Mouse (Mus musculus): ENCODE results near the gene Zzef1. TPM values are rescaled to one million over a fixed set of nuclear protein-coding genes. Genes with fewer than 3 reads are reported as not detected.
A peak's percentile ranks its signal among the peaks of the same experiment; 100 is the strongest.

The Zzef1 gene
- polyA plus RNA-seq, 1 experiment from 2014 or later = 5.5 TPM

- no peak for DNase-seq (ENCODE audit: low spot score)
- H3K4me1 ChIP-seq = no peaks in the 10 kb centered on the region; the same call in 1 of the 2 replicates
- no peaks in the 10 kb centered on the region for H3K9me3 ChIP-seq (replicated peaks)
- H3K27me3 ChIP-seq (ENCODE audit: low read depth, poor library complexity, severe bottlenecking) = no peaks in the 10 kb centered on the region
- no peak overlapping the region for H3K27ac ChIP-seq (replicated peaks)
- 70% methylated on average over 2 of the region's 2 CpGs for WGBS
- peaks cover 18% of the 10 kb centered on the region for H3K36me3 ChIP-seq
- no peak overlapping the region for H3K4me3 ChIP-seq
Measured at GRCm38 (mm10) chr11:72928516-72928915, 132.5 kb downstream of the Zzef1 start.

GRCm38 (mm10) chr11:72940208-72941143 lies 144.4 kb downstream of the Zzef1 start:
- peak overlapping the region; percentile 51 for H3K4me3 ChIP-seq
- H3K27ac ChIP-seq (replicated peaks) = peak overlapping the region; percentile 80
- H3K4me1 ChIP-seq = peaks cover 30% of the 10 kb centered on the region
- H3K27me3 ChIP-seq (ENCODE audit: low read depth, poor library complexity, severe bottlenecking) = peaks cover 6% of the 10 kb centered on the region; the same call in 1 of the 2 replicates
- H3K36me3 ChIP-seq = no peaks in the 10 kb centered on the region
- 29% methylated on average over 20 of the region's 20 CpGs for WGBS
- no peaks in the 10 kb centered on the region for H3K9me3 ChIP-seq (replicated peaks)
- peak; percentile 75 for DNase-seq (ENCODE audit: low spot score)

- peak; percentile 31 for DNase-seq (ENCODE audit: low spot score)
- Histone ChIP-seq H3K4me3 (no peak overlapping the region), H3K27ac (replicated peaks) (peak overlapping the region; percentile 39; the same call in 1 of the 2 replicates), H3K9me3 (replicated peaks) (peaks cover 4% of the 10 kb centered on the region), H3K4me1 (peaks cover 54% of the 10 kb centered on the region), H3K27me3 (ENCODE audit: low read depth, poor library complexity, severe bottlenecking) (peaks cover 16% of the 10 kb centered on the region; the same call in 1 of the 2 replicates), H3K36me3 (no peaks in the 10 kb centered on the region)
- 58% methylated on average over 7 of the region's 7 CpGs for WGBS
Measured at GRCm38 (mm10) chr11:72944996-72945793, 149.2 kb downstream of the Zzef1 start.

- Histone ChIP-seq H3K4me3 (no peak overlapping the region), H3K27me3 (ENCODE audit: low read depth, poor library complexity, severe bottlenecking) (peaks cover 16% of the 10 kb centered on the region; the same call in 1 of the 2 replicates), H3K36me3 (no peaks in the 10 kb centered on the region), H3K4me1 (peaks cover 48% of the 10 kb centered on the region), H3K9me3 (replicated peaks) (peaks cover 6% of the 10 kb centered on the region), H3K27ac (replicated peaks) (peak overlapping the region; percentile 66; the same call in 1 of the 2 replicates)
- 58% methylated on average over 6 of the region's 6 CpGs for WGBS
- DNase-seq (ENCODE audit: low spot score) = no peak
Measured at GRCm38 (mm10) chr11:72945875-72946559, 150.0 kb downstream of the Zzef1 start.

- no peak for DNase-seq (ENCODE audit: low spot score)
- Histone ChIP-seq H3K27me3 (ENCODE audit: low read depth, poor library complexity, severe bottlenecking) (peaks cover 16% of the 10 kb centered on the region; the same call in 1 of the 2 replicates), H3K9me3 (replicated peaks) (peaks cover 6% of the 10 kb centered on the region), H3K4me1 (peaks cover 50% of the 10 kb centered on the region), H3K36me3 (no peaks in the 10 kb centered on the region), H3K4me3 (no peak overlapping the region), H3K27ac (replicated peaks) (peak overlapping the region; percentile 66; the same call in 1 of the 2 replicates)
- WGBS = 54% methylated on average over 6 of the region's 6 CpGs
Measured at GRCm38 (mm10) chr11:72946560-72947119, 150.6 kb downstream of the Zzef1 start.

GRCm38 (mm10) chr11:72947840-72948239 lies 151.8 kb downstream of the Zzef1 start:
- DNase-seq (ENCODE audit: low spot score) = peak; percentile 26
- peak overlapping the region; percentile 66; the same call in 1 of the 2 replicates for H3K27ac ChIP-seq (replicated peaks)
- H3K4me1 ChIP-seq = peaks cover 51% of the 10 kb centered on the region
- peaks cover 6% of the 10 kb centered on the region for H3K9me3 ChIP-seq (replicated peaks)
- no peaks in the 10 kb centered on the region for H3K36me3 ChIP-seq
- WGBS = 65% methylated on average over 11 of the region's 11 CpGs
- no peak overlapping the region for H3K4me3 ChIP-seq
- H3K27me3 ChIP-seq (ENCODE audit: low read depth, poor library complexity, severe bottlenecking) = peaks cover 16% of the 10 kb centered on the region; the same call in 1 of the 2 replicates

GRCm38 (mm10) chr11:72948254-72948653 lies 152.2 kb downstream of the Zzef1 start:
- peaks cover 55% of the 10 kb centered on the region for H3K4me1 ChIP-seq
- H3K27ac ChIP-seq (replicated peaks) = peak overlapping the region; percentile 59; the same call in 1 of the 2 replicates
- 79% methylated on average over 7 of the region's 7 CpGs for WGBS
- H3K9me3 ChIP-seq (replicated peaks) = peaks cover 6% of the 10 kb centered on the region
- DNase-seq (ENCODE audit: low spot score) = no peak
- no peak overlapping the region for H3K4me3 ChIP-seq
- peaks cover 13% of the 10 kb centered on the region; the same call in 1 of the 2 replicates for H3K27me3 ChIP-seq (ENCODE audit: low read depth, poor library complexity, severe bottlenecking)
- no peaks in the 10 kb centered on the region for H3K36me3 ChIP-seq

- Histone ChIP-seq H3K27me3 (ENCODE audit: low read depth, poor library complexity, severe bottlenecking) (peaks cover 11% of the 10 kb centered on the region; the same call in 1 of the 2 replicates), H3K4me3 (no peak overlapping the region), H3K27ac (replicated peaks) (no peak overlapping the region), H3K4me1 (peaks cover 40% of the 10 kb centered on the region), H3K9me3 (replicated peaks) (peaks cover 6% of the 10 kb centered on the region), H3K36me3 (no peaks in the 10 kb centered on the region)
- DNase-seq (ENCODE audit: low spot score) = no peak
- WGBS = 75% methylated on average over 22 of the region's 22 CpGs
Measured at GRCm38 (mm10) chr11:72951137-72952000, 155.3 kb downstream of the Zzef1 start.

- 70% methylated on average over 3 of the region's 3 CpGs for WGBS
- Histone ChIP-seq H3K27me3 (ENCODE audit: low read depth, poor library complexity, severe bottlenecking) (peaks cover 11% of the 10 kb centered on the region; the same call in 1 of the 2 replicates), H3K36me3 (no peaks in the 10 kb centered on the region), H3K4me3 (no peak overlapping the region), H3K9me3 (replicated peaks) (peaks cover 6% of the 10 kb centered on the region), H3K4me1 (peaks cover 31% of the 10 kb centered on the region), H3K27ac (replicated peaks) (peak overlapping the region; percentile 23)
- no peak for DNase-seq (ENCODE audit: low spot score)
Measured at GRCm38 (mm10) chr11:72952226-72952625, 156.2 kb downstream of the Zzef1 start.

- peaks cover 26% of the 10 kb centered on the region for H3K4me1 ChIP-seq
- DNase-seq (ENCODE audit: low spot score) = no peak
- H3K36me3 ChIP-seq = no peaks in the 10 kb centered on the region
- whole genome bisulfite sequencing = 90% methylated on average over 6 of the region's 6 CpGs
- peaks cover 6% of the 10 kb centered on the region for H3K9me3 ChIP-seq (replicated peaks)
- peak overlapping the region; percentile 23 for H3K27ac ChIP-seq (replicated peaks)
- peaks cover 11% of the 10 kb centered on the region; the same call in 1 of the 2 replicates for H3K27me3 ChIP-seq (ENCODE audit: low read depth, poor library complexity, severe bottlenecking)
- no peak overlapping the region for H3K4me3 ChIP-seq
Measured at GRCm38 (mm10) chr11:72952697-72953096, 156.7 kb downstream of the Zzef1 start.

- 59% methylated on average over 1 of the region's 1 CpGs for WGBS
- Histone ChIP-seq H3K36me3 (no peaks in the 10 kb centered on the region), H3K27ac (replicated peaks) (0 out of 2 replicates have a peak overlapping the region, but pooled peaks have one; percentile 23), H3K4me1 (peaks cover 22% of the 10 kb centered on the region), H3K4me3 (no peak overlapping the region), H3K9me3 (replicated peaks) (peaks cover 6% of the 10 kb centered on the region), H3K27me3 (ENCODE audit: low read depth, poor library complexity, severe bottlenecking) (peaks cover 11% of the 10 kb centered on the region; the same call in 1 of the 2 replicates)
- no peak for DNase-seq (ENCODE audit: low spot score)
Measured at GRCm38 (mm10) chr11:72953116-72953439, 157.1 kb downstream of the Zzef1 start.

Measured in midbrain, embryonic 10.5 days (tissue).